Mouse (Mus musculus): ENCODE results near the gene Foxm1.

DNA sequence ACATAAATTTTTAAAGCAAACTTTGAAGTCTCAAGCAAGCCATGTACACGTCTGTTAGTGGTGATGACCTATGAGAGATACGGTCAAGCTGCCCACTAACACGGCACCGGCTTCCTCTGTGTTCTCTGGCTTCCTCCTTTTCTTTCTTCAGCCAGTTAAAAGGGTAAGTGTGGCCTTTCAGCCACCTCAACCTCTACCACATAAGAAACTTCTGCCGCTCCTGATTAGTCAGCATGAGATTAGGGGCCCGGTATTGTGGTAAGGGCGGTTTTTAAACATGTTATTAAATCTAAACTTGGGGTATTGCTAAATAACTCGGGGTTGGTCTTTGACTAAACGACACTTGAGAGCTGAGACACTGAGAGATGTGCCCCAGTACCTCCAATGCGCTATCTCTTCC lies 17.1 kb upstream of the Foxm1 start:
- TF ChIP-seq CTCF (IDR thresholded peaks at IDR 0.05) = no peak
- no peak for TF ChIP-seq POLR2A (IDR thresholded peaks at IDR 0.05; ENCODE audit: insufficient read depth, low read depth, low read length)
- TF ChIP-seq EP300 (IDR thresholded peaks at IDR 0.05; ENCODE audit: insufficient read depth, low read depth, low read length) = no peak

Measured in heart, adult 2 months (tissue).